Mouse (Mus musculus) MEL (cell line): ENCODE data around the gene Gm42674.

ENCODE experiments used
- BHLHE40 ChIP-seq: IDR thresholded peaks from 2 replicates; pipeline ENCODE4 v1.6.1; 2012; ENCODE audit warnings: low read depth, mild to moderate bottlenecking, inconsistent platforms, low read length, improper control_type of control experiment, borderline replicate concordance
- CTCF ChIP-seq, 3 experiments: IDR thresholded peaks in 2 of 3; conservative IDR thresholded peaks in 1 of 3; 2 replicates each; pipeline ENCODE4 v1.5.1; 2011 to 2012; ENCODE audit warnings: low read length in 3 of 3, low read depth in 2 of 3, mild to moderate bottlenecking in 2 of 3, improper control_type of control experiment in 1 of 3, inconsistent platforms in 1 of 3, mixed read lengths in 1 of 3, moderate library complexity in 1 of 3; ENCODE audit not compliant: control insufficient read depth in 1 of 3, insufficient read depth in 1 of 3, poor library complexity in 1 of 3, severe bottlenecking in 1 of 3
- EP300 ChIP-seq, 2 experiments: IDR thresholded peaks; 2 replicates each; pipeline ENCODE4 v1.6.1; 2011; ENCODE audit warnings: improper control_type of control experiment in 2 of 2, low read length in 2 of 2, low read depth in 1 of 2, mild to moderate bottlenecking in 1 of 2
- HCFC1 ChIP-seq: IDR thresholded peaks from 2 replicates; pipeline ENCODE4 v1.6.1; 2012; ENCODE audit warnings: low read depth, mild to moderate bottlenecking, inconsistent platforms, low read length, improper control_type of control experiment, moderate library complexity
- JUND ChIP-seq: IDR thresholded peaks from 2 replicates; pipeline ENCODE4 v1.6.1; 2011; ENCODE audit warnings: low read depth, mild to moderate bottlenecking, improper control_type of control experiment, low read length
- MAZ ChIP-seq: IDR thresholded peaks from 2 replicates; pipeline ENCODE4 v1.6.1; 2012; ENCODE audit warnings: low read depth, mild to moderate bottlenecking, inconsistent platforms, low read length, improper control_type of control experiment
- POLR2A ChIP-seq, 2 experiments: IDR thresholded peaks; 2 replicates each; pipeline ENCODE4 v1.6.1; 2011 to 2012; ENCODE audit warnings: low read length in 2 of 2, mild to moderate bottlenecking in 2 of 2, control low read depth in 1 of 2, improper control_type of control experiment in 1 of 2, low read depth in 1 of 2, moderate library complexity in 1 of 2; ENCODE audit not compliant: control insufficient read depth in 1 of 2, insufficient read depth in 1 of 2, poor library complexity in 1 of 2
- RAD21 ChIP-seq: IDR thresholded peaks from 2 replicates; pipeline ENCODE4 v1.6.1; 2011; ENCODE audit warnings: mild to moderate bottlenecking, low read depth, low read length, improper control_type of control experiment
- SIN3A ChIP-seq: IDR thresholded peaks from 2 replicates; pipeline ENCODE4 v1.6.1; 2012; ENCODE audit warnings: low read length, improper control_type of control experiment, inconsistent platforms
- TAL1 ChIP-seq: IDR thresholded peaks from 2 replicates; pipeline ENCODE4 v1.6.1; 2012; ENCODE audit warnings: mild to moderate bottlenecking, inconsistent platforms, low read length, moderate library complexity, mixed read lengths
- UBTF ChIP-seq: IDR thresholded peaks from 2 replicates; pipeline ENCODE4 v1.6.1; 2012; ENCODE audit warnings: low read depth, mild to moderate bottlenecking, inconsistent platforms, low read length, improper control_type of control experiment, moderate library complexity, borderline replicate concordance; ENCODE audit not compliant: insufficient read depth
- ZC3H11A ChIP-seq: IDR thresholded peaks from 2 replicates; pipeline ENCODE4 v1.6.1; 2012; ENCODE audit warnings: low read depth, mild to moderate bottlenecking, inconsistent platforms, low read length, improper control_type of control experiment
- ZMIZ1 ChIP-seq: IDR thresholded peaks from 2 replicates; pipeline ENCODE4 v1.6.1; 2012; ENCODE audit warnings: low read depth, mild to moderate bottlenecking, inconsistent platforms, low read length, improper control_type of control experiment, moderate library complexity
- ZNF384 ChIP-seq: IDR thresholded peaks from 2 replicates; pipeline ENCODE4 v1.6.1; 2012; ENCODE audit warnings: low read depth, mild to moderate bottlenecking, inconsistent platforms, low read length, improper control_type of control experiment

- TF ChIP-seq ZC3H11A (no peak), EP300 (IDR thresholded peaks at IDR 0.05; ENCODE audit: low read depth in 1 of 2, low read length in 2 of 2) (no peak), CTCF (IDR thresholded peaks at IDR 0.05 in 2 of 3, conservative IDR thresholded peaks at IDR 0.05 in 1 of 3; ENCODE audit: control insufficient read depth in 1 of 3, insufficient read depth in 1 of 3, low read depth in 2 of 3, low read length in 3 of 3, poor library complexity in 1 of 3, severe bottlenecking in 1 of 3) (no peak), TAL1 (no peak), ZNF384 (no peak), POLR2A (IDR thresholded peaks at IDR 0.05; ENCODE audit: control insufficient read depth in 1 of 2, insufficient read depth in 1 of 2, low read depth in 1 of 2, low read length in 2 of 2, poor library complexity in 1 of 2) (no peak), SIN3A (no peak), RAD21 (no peak), MAZ (no peak), UBTF (no peak), JUND (no peak), BHLHE40 (no peak), ZMIZ1 (no peak), HCFC1 (no peak)
Observed at GRCm38 (mm10) chr3:90648981-90649380, 47.3 kb downstream of the Gm42674 start.
